Mouse (Mus musculus) c-Kit-negative CD71-positive TER-119-positive erythroid progenitor cells, embryonic 14.5 days (primary cell): ENCODE results near the gene 1700015F17Rik.

Experiments
- DNase-seq: peaks from one replicate; pipeline ENCODE4 v3.0.0-alpha.2; 2013; ENCODE audit warnings: low read depth, low spot score

1700015F17Rik gene

GRCm38 (mm10) chr5:5423723-5424171 is 55.2 kb downstream of the 1700015F17Rik start:
- DNase-seq: no peak

- DNase-seq: no peak
Observed at GRCm38 (mm10) chr5:5423081-5423480, 55.9 kb downstream of the 1700015F17Rik start.

GRCm38 (mm10) chr5:5421439-5421838 is 57.5 kb downstream of the 1700015F17Rik start:
- DNase-seq: no peak

- DNase-seq: no peak
Observed at GRCm38 (mm10) chr5:5419992-5420455, 58.9 kb downstream of the 1700015F17Rik start, which contains the start of gene Cdk14. Gene Cdk14, minus strand, starts transcription at chr5:5420312.

- no peak for DNase-seq
Observed at GRCm38 (mm10) chr5:5419253-5419652, 59.7 kb downstream of the 1700015F17Rik start.

- no peak for DNase-seq
Observed at GRCm38 (mm10) chr5:5414835-5415234, 64.1 kb downstream of the 1700015F17Rik start.

- no peak for DNase-seq
Observed at GRCm38 (mm10) chr5:5411886-5412285, 67.1 kb downstream of the 1700015F17Rik start.

- DNase-seq: no peak
Observed at GRCm38 (mm10) chr5:5401986-5402385, 77.0 kb downstream of the 1700015F17Rik start.

GRCm38 (mm10) chr5:5392786-5393185 is 86.2 kb downstream of the 1700015F17Rik start:
- no peak for DNase-seq
